Mouse (Mus musculus) MEL-GATA-1-ER (cell line): ENCODE results near the gene Llgl2.

Experiments
- DNase-seq: peaks from one replicate; pipeline ENCODE4 v3.0.0-alpha.2; 2012; ENCODE audit warnings: low read depth; ENCODE audit errors: extremely low read depth

Llgl2 gene

DNA sequence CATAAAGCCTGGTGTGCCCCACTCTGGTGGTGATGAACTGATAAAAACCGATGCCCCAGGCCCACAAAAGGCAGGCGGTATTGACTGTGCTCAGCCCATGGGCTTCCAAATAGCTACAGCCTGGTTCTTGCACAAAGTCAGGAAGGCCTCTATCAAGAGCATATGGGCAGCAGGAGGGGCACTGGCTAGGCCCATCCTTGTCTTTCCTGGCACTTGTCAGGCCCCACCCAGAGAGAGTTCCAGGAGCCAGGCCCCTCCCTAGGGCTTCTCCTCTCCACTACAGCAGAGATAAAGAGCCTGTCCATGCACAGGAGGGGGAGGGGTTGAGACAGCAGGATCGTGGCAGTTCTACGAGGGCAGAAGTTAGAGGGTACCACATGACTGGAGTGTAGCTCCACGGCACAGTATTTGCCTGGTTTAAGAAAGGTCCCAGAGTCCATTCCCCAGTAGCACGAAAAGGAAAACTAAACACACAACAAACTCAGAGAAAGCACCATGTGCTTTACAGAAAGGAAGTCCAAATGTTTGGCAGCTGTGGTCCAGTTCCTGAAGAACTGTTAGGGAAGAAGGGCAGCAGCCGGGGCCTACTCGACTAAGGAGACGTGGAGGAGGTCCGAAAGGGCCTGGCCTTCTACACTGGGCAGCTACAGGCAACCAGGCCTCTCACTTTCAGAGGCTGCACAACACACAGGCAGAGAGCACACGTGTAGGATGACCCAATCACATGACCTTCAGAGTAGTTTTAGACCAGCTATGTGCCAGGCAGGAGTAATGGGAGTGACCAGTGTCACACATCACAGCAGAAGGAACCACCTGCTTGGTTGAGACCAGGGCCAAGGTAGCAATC is 79.8 kb downstream of the Llgl2 start:
- DNase-seq, result peak; percentile 76

DNA sequence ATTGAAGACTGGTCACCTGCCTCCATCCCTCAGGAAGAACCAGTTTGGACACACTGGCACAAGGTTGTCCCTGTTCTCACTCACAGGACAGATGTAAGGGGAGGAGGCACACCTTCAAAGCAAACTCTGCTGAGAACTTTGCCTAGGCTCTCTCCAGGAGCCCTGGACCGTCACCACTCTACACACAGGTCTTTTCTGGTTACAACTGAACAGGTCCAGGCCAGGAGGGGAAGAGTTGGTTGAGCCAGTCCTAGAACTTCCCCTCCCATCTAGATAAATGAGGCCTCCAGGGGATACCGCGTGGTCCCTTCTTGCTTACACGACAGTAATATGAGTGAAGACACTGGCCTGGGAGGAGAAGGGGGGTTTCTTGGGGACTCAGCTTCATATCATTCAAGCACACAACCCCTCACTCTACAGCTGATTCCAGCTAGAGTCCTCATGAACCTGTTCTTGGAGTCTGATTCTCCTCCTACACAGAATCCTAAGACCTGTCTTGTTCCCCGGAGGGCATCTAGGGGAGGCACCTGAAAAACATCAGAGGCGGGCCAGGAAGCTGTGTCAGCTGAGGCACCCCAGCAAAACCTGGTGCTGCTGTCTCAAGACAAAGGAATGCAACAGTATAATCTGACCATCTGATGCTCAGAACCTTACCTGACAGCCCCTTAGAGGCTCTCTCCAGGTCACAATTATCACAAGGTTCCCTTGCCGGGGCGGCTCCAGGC is 80.5 kb downstream of the Llgl2 start:
- no peak for DNase-seq
